Mouse (Mus musculus): Measurements from ENCODE around the gene Wdr46.
"Not testable (repeated sequence)": the region's sequence is repeated elsewhere in the genome, so short reads cannot be mapped to it uniquely, and the experiment has no call there.

The Wdr46 gene

GRCm38 (mm10) chr17:33940206-33940805, at the start of gene Wdr46, which contains the start of gene Pfdn6:
TSS of gene Wdr46 (plus strand) at chr17:33940660.
TSS of gene Pfdn6 (minus strand) at chr17:33940343.
- peak; percentile 79 to 84 for DNase-seq (ENCODE audit: low spot score in 2 of 2)

- DNase-seq (ENCODE audit: low spot score in 2 of 2) = no peak
These were observed 49.1 kb upstream of the Wdr46 start for GRCm38 (mm10) chr17:33891357-33891756.

GRCm38 (mm10) chr17:33891892-33892291, 48.6 kb upstream of the Wdr46 start:
- DNase-seq (ENCODE audit: low spot score in 2 of 2) = not testable (repeated sequence)

- no peak for DNase-seq (ENCODE audit: low spot score in 2 of 2)
These were observed 48.0 kb upstream of the Wdr46 start for GRCm38 (mm10) chr17:33892429-33892828.

- DNase-seq (ENCODE audit: low spot score in 2 of 2) = not testable (repeated sequence)
These were observed 47.4 kb upstream of the Wdr46 start for GRCm38 (mm10) chr17:33893011-33893410.

GRCm38 (mm10) chr17:33897114-33897794, 43.2 kb upstream of the Wdr46 start:
- DNase-seq (ENCODE audit: low spot score in 2 of 2) = no peak

- DNase-seq (ENCODE audit: low spot score in 2 of 2) = not testable (repeated sequence)
These were observed 42.3 kb upstream of the Wdr46 start for GRCm38 (mm10) chr17:33898193-33898592.

- no peak for DNase-seq (ENCODE audit: low spot score in 2 of 2)
These were observed 40.8 kb upstream of the Wdr46 start for GRCm38 (mm10) chr17:33899642-33900041.

GRCm38 (mm10) chr17:33900281-33900988, 40.0 kb upstream of the Wdr46 start:
- no peak for DNase-seq (ENCODE audit: low spot score in 2 of 2)

- DNase-seq (ENCODE audit: low spot score in 2 of 2) = no peak
These were observed 39.5 kb upstream of the Wdr46 start for GRCm38 (mm10) chr17:33900989-33901314.

- DNase-seq (ENCODE audit: low spot score in 2 of 2) = no peak
These were observed 38.8 kb upstream of the Wdr46 start for GRCm38 (mm10) chr17:33901653-33902052.

- DNase-seq (ENCODE audit: low spot score in 2 of 2) = no peak
These were observed 38.4 kb upstream of the Wdr46 start for GRCm38 (mm10) chr17:33902079-33902478.

- DNase-seq (ENCODE audit: low spot score in 2 of 2) = no peak
These were observed 38.0 kb upstream of the Wdr46 start for GRCm38 (mm10) chr17:33902491-33902890.

GRCm38 (mm10) chr17:33903911-33904651, 36.4 kb upstream of the Wdr46 start:
- not testable (repeated sequence) for DNase-seq (ENCODE audit: low spot score in 2 of 2)

GRCm38 (mm10) chr17:33904835-33905234, 35.6 kb upstream of the Wdr46 start, which contains the start of gene Platr17:
TSS of gene Platr17 (plus strand) at chr17:33905135.
- DNase-seq (ENCODE audit: low spot score in 2 of 2) = not testable (repeated sequence)

- DNase-seq (ENCODE audit: low spot score in 2 of 2) = peak in 1 of 2 experiments; percentile 40
These were observed 32.0 kb upstream of the Wdr46 start for GRCm38 (mm10) chr17:33908331-33909076.

- DNase-seq (ENCODE audit: low spot score in 2 of 2) = peak; percentile 100
These were observed 31.2 kb upstream of the Wdr46 start, which contains the start of gene Daxx for GRCm38 (mm10) chr17:33909077-33909868. TSS of gene Daxx (plus strand) at chr17:33909414.

- peak; percentile 57 to 69 for DNase-seq (ENCODE audit: low spot score in 2 of 2)
These were observed 30.6 kb upstream of the Wdr46 start for GRCm38 (mm10) chr17:33909869-33910250.

GRCm38 (mm10) chr17:33910346-33911051, 30.0 kb upstream of the Wdr46 start:
- no peak for DNase-seq (ENCODE audit: low spot score in 2 of 2)

All from urinary bladder, postnatal 36 days (tissue).